Mouse (Mus musculus): ENCODE measurements around the gene Krtap28-10.

The Krtap28-10 gene

DNA sequence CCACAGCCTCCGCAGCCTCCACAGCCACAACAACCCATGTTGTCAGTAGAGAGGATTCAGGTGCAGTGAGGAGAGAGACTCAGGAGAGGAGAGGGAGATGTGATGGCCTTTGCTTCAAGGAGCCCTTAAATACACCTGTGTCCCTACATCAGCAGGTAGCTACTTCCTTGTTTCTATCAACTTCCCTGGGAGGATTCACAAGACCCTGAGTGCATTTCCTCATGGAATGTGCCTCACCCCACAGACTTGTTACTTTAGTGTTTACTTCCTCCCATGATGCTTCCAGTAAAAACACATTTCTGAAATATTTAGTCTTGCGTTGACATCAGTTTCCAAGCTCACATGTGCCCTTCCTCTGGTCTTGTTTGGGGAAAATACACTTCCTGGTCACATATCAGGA lies at the start of gene Krtap28-10:
Gene Krtap28-10 (minus strand): TSS at position 101 of the 400 bp plus-strand sequence.
- in situ Hi-C loops (cut with MboI; ENCODE audit: unreplicated experiment in 2 of 2), result no loop called here

DNA sequence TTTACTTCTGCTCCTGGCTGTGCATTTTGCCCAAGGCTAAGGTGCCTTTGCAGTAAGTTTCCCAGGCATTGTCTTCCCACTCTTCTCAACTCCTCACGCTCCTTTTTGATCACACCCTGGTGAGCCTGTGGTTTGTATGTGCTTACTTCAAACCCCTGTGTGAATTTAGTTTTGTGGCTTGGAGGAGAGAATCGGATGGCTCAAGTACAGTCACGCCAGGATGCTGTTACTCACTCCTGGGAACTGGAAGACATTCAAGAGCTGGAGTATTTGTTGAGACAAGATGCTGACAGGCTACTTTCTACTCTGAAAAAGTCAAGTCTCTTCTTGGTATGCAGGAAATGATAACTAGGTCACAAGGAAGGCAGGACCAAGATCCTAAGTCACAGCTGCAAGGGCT lies 49.0 kb upstream of the Krtap28-10 start:
- in situ Hi-C loops (cut with MboI; ENCODE audit: unreplicated experiment in 2 of 2), result no loop called here

DNA sequence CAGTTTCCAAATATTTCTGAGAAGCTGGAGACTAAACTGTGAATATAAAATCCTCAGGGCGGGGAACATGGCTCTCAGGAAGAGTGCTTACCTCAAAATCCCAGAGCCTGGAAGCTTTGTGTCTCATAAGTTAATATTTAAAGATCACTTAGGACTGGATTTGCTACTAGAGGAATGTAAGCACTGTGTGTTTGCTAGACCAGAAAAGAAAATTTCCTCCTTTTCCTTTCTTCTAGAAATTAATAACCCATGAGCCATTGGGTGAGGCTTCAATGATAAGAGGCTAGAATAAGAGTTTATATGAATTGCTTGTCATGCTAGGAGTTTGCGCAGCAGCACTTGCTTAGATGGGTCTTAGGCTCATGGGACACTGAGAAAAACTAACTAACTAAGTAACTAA lies 42.5 kb upstream of the Krtap28-10 start:
- in situ Hi-C loops (cut with MboI; ENCODE audit: unreplicated experiment in 2 of 2), result loop anchor here in 1 of 2 experiments (10.0 kb wide), 1 partner anchor 300 kb away; no protein-coding TSS in a partner anchor

DNA sequence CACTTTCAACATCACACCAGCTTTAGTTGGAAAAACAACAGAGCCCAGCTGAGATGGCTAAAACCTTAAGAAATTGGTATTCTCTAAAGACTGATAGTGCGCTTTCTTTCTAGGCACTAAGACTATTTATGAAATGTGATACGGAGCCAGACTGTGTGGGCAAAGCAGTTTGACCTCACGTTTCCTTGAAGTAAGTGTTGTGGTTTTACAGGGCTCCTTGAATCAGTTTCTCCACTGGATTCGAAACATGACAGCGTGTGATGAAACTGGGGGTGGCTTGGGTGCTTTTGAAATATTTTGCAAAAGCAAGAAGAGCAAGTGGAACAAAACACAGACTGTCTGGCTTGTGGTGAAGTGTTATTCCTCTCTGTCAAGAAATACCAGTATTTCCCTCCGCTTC lies 34.7 kb upstream of the Krtap28-10 start:
- in situ Hi-C loops (cut with MboI; ENCODE audit: unreplicated experiment in 2 of 2), result loop anchor here (10.0 kb wide), 1 partner anchor 522 kb away; no protein-coding TSS in a partner anchor

DNA sequence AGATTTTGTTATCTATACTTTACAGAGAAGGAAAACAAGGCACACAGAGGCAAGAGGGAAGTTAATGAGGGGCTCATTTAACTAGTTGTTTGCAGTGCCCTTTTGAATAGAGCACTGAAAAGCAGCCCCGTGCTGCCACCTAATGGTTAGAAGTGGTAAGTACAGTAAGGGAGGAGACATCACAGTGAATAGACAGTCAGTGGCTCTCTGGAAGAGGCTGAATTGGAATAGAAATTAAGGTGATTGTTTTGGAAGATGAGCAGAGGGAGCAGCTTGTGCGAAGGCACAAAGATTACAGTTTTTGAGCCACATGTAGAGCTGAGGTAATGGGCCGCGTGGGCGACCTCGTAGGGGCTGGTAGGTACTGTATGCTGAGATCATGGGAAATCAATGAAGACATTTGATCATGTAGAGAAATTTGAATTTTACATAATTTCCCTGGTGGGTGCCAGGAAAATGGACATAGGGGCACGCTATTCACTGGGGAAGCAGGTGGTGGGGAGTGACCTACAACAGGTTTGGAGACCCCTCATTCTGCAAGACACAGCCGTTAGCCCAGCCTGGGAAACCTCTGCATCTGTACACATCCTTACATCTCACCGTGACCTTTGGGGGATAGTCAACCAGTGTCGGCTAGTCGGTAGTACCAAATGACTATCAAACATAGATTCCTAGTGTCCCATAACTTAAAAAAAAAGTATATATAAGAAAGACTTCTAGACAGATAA lies 34.1 kb upstream of the Krtap28-10 start:
- in situ Hi-C loops (cut with MboI; ENCODE audit: unreplicated experiment in 2 of 2), result loop anchor here (10.0 kb wide), 1 partner anchor 522 kb away; no protein-coding TSS in a partner anchor

DNA sequence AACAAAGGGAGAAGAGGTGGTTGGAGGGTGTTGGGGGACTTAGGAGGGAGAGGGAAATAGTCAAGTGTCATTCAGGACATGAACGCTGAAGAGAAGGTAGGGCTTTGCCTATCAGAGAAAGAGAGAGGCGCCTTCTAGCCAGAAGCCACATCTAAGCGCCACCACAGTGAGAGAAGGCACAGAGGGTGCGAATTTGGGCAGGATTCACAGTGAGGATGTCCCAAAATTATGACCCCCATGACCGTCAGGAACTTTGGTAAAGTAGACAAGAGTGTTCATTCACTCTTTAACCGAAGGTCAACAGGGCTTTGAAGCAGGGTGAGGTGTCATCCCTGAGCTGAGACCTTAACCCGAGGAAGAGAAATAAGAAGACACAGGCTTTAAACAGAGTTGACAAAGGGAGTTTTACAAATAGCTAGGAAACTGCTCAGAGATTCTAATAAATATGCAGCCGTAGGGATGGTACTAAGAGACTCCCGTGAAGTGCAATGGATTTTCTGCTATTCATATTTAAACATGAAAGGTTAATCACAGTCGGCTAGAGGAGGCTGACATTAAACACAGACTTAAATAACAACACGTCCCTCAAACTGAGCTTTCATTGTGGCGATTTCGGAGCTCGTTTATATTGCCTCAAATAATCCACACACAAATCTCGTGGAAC lies 33.4 kb upstream of the Krtap28-10 start:
- in situ Hi-C loops (cut with MboI; ENCODE audit: unreplicated experiment in 2 of 2), result loop anchor here (10.0 kb wide), 1 partner anchor 521 kb away; no protein-coding TSS in a partner anchor

DNA sequence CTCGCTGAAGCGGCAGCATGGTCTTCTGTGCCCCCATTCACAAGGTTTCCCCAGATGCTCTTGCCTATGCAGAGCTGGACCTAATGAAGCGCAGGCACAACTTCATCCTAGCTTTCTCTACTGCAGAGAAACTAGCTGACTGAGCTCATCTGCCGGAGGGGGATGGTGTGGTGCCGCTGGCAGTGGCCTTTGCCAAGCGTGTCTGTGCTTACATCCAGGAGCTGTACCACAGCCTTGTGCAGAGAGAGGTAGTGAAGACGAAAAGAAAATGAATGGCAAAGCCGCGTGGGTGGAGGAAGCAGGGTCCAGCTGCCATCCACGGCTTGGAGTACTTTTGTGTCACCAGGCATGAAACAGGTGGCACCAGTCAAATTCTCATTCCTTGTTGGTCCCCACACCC lies 24.9 kb upstream of the Krtap28-10 start:
- in situ Hi-C loops (cut with MboI; ENCODE audit: unreplicated experiment in 2 of 2), result loop anchor here in 1 of 2 experiments (25.0 kb wide), 1 partner anchor 1755 kb away; no protein-coding TSS in a partner anchor

DNA sequence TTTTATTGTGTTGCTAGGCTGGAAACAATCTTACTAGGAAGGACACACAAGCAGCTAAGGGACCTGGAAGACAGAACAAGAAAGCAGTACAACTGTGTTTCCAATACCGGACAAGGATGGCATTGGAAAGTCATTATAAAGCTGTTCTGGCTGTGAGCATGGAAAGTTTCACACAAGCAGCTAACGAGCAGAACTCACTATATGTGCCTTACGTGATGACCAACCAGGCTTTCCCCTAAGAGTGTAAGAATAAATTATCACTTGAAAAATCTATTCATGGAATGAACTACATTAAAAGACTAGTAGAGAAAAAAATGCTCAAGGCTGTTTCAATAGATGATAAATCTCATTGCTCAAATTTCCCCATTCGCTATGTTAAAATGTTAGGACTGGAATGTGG lies 24.3 kb upstream of the Krtap28-10 start:
- in situ Hi-C loops (cut with MboI; ENCODE audit: unreplicated experiment in 2 of 2), result loop anchor here in 1 of 2 experiments (25.0 kb wide), 1 partner anchor 1754 kb away; no protein-coding TSS in a partner anchor

DNA sequence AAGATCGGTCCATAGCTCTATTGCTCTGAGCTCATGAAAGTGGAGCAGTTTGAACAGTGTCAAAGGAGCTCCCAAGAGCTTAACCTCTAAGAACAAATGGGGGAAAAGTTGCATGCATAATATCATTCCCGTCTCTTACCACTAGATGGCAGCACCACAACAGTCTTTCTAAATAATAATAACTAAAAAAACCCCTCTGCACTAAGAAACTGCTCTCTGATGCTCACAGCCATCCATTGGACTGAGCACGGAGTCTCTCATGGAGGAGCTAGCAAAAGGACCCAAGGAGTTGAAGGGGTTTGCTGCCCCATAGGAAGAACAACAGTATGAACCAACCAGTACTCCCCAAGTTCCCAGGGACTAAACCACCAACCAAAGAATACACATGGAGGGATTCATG lies 22.6 kb upstream of the Krtap28-10 start:
- in situ Hi-C loops (cut with MboI; ENCODE audit: unreplicated experiment in 2 of 2), result loop anchor here in 1 of 2 experiments (25.0 kb wide), 1 partner anchor 1753 kb away; no protein-coding TSS in a partner anchor

DNA sequence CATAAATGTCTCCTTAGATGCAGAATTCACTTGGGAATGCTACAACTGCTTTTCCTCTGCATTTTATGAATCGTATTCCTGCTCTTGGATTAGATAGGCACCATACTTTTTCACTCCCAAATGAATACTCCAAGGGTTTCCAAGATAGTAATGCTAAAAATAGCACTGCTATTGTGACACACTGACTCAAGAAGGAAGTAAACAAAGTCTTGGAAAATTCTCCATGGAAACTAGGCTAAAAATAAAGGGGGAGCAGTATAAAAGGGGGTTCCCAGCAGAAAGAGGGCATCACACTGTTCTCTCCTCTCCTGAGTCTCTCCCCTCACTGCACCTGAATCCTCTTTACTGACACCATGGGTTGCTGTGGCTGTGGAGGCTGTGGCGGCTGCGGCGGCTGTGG lies 18.4 kb upstream of the Krtap28-10 start, which contains the start of gene Krtap28-13:
Gene Krtap28-13 (plus strand): TSS at position 288 of the 400 bp plus-strand sequence.
- in situ Hi-C loops (cut with MboI; ENCODE audit: unreplicated experiment in 2 of 2), result loop anchor here in 1 of 2 experiments (25.0 kb wide), 1 partner anchor 1748 kb away; no protein-coding TSS in a partner anchor

DNA sequence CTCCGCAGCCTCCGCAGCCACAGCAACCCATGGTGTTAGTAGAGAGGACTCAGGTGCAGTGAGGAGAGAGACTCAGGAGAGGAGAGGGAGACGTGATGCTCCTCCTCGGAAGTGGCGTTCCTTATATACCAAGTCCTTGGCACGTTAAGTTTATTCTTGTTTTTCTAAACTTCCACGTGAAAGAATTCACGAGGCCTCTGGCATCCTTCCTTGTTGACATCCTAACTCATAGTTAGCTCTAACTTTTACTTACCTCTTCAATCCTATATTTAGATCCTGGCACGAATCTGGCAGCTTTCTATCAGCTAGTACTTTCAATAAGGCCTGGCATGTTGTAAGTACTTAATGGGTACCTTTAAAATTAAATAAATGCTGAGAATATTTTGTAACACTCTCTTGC lies 17.0 kb upstream of the Krtap28-10 start, which contains the start of gene A030005K14Rik:
Gene A030005K14Rik (minus strand): TSS at position 101 of the 400 bp plus-strand sequence.
- in situ Hi-C loops (cut with MboI; ENCODE audit: unreplicated experiment in 2 of 2), result loop anchor here in 1 of 2 experiments (25.0 kb wide), 1 partner anchor 1747 kb away; no protein-coding TSS in a partner anchor

DNA sequence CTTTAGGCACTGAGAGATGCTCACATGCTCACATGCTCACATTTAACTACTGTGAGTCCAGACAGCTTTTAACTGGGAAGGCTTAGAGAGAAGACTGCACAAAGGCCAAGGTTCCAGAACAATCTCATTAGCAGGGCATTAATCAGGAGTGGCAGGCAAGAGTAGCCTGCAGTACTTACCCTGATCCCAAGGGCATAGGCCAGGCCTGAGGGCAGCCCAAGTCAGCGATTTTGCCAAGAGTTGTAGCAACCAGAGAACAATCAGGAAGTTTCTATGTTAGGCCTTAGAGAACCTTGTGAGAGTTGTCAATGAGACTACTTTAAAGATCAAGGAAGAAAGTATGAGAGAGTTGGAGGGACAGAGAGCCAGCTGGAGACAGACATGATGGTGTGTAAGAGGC lies 16.2 kb upstream of the Krtap28-10 start:
- in situ Hi-C loops (cut with MboI; ENCODE audit: unreplicated experiment in 2 of 2), result loop anchor here in 1 of 2 experiments (25.0 kb wide), 1 partner anchor 1746 kb away; no protein-coding TSS in a partner anchor

DNA sequence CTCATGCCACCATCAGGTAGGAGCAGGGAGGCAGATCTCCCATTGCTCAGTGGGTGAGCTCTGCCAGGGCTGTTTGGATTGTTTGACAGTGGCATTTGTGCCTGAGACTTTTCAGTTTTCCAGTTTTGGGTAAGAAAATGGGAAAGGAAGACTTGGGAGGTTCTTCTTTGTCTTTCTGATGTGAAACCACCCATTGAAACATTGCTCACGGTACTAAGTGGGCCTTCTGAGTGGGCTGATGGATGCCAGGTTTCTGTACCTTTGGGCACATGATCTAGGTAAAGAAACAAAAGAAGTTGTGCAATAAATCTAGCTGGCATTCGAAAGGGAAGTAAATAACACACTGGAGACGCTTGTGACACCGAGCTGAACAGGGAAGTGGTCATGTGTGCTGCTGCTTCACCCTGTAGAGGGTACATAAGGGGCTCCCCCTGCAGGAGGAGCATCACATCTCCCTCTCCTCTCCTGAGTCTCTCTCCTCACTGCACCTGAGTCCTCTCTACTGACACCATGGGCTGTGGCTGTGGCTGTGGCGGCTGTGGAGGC lies 2.7 kb upstream of the Krtap28-10 start, which contains the start of gene Gm47969:
Gene Gm47969 (plus strand): TSS at position 51 of the 546 bp plus-strand sequence.
- in situ Hi-C loops (cut with MboI; ENCODE audit: unreplicated experiment in 2 of 2), result no loop called here

DNA sequence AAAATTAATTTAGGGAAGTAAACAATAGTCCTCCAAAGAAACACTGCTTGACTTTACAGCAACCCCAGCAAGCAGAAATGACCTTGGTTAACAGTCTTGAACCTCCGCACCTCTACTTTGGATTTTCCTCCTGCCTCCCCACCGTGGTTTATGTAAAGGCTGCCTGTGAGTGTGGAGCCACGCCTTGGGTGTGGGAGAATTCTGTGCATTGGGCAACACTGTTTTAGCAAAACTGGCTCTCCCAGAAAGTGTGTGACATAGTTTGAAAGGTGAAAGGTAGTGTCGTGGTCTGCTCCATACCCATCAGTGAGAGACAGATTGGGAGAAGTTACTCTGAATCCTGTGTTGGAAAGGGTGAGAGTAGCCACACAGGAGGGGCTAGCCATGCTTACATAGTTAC lies 3.2 kb downstream of the Krtap28-10 start:
- in situ Hi-C loops (cut with MboI; ENCODE audit: unreplicated experiment in 2 of 2), result no loop called here

DNA sequence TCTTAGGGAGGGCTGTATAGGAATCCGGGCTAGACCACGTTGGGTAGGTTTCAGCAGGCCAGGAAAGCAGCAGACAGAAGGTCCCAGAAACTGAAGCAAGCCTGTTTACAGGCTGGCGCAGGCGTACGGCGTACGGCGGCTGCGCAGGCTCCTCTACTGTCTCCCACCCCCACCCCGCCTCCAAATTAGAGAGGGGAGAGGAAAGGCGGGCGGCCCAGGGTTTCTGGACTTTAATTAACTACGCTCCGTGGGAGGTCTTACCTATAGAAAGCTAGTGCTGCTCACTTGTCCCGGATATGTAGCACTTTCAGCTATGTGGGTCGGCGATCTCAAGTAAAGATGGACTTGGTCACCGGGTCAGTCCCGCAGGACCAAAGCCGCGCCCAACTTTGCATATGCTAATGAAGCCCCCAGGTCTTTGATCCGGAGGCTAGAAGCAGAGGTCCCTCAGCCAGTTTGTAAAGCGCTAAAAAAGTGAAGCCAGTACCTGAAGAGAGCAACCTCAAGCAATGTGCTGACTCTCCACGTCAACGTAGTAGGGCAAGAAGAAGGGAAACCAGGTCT lies 4.1 kb downstream of the Krtap28-10 start, which contains the start of gene Slc19a3:
Gene Slc19a3 (minus strand): TSS at position 340 of the 564 bp plus-strand sequence.
- in situ Hi-C loops (cut with MboI; ENCODE audit: unreplicated experiment in 2 of 2), result no loop called here

DNA sequence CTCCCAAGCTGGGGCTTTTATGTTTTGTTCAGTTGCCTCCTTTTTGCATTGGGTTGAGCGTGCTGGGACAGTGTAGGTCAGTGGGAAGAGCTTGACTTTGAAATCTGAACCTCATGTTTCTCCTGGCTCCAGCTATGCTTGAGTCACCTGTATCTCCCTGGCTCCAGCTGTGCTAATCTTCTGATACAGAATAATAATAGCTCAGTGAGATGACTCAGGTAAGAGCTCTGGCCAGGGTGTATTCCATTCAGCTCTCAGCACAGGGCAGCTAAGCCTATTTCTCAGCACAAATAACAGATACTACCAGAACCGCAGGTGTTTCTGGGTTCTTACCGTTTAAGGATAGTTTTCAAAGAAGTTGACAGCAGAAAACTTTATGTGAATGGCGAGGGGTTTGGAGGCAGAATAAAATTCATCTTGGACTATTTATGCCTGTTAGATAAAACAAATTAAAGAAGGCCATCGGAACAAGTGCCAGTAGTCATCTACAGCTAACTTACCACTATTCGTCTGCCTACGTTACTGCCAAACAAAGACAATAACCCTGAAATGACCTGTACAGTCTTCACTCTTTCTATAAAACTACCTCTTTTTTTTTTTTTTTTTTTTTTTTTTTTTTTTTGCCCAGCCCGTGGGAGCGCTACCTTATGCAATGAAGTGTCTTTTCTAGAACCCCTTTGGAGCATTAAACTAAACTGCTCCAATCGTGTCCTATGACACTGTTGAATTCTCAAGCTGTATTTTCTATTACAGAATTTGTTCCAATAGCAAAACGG lies 5.2 kb downstream of the Krtap28-10 start:
- in situ Hi-C loops (cut with MboI; ENCODE audit: unreplicated experiment in 2 of 2), result no loop called here

DNA sequence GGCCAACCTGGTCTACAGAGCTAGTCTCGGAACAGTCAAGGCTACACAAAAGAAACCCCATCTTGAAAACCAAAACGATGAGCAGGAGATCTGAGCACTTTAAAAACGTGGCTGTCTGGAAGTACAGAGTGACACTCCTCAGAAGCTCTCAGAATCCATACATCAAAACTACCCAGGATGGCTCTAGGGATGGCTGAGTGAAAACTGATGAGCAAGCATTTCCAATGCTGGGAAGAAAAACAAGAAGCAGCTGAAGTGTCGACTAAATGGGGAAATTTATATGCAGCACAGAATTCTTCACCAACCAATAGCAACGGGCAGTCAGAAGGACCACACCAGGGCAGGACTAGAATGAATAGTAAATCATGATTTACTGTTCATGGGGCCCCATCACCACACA lies 7.8 kb downstream of the Krtap28-10 start:
- in situ Hi-C loops (cut with MboI; ENCODE audit: unreplicated experiment in 2 of 2), result no loop called here

DNA sequence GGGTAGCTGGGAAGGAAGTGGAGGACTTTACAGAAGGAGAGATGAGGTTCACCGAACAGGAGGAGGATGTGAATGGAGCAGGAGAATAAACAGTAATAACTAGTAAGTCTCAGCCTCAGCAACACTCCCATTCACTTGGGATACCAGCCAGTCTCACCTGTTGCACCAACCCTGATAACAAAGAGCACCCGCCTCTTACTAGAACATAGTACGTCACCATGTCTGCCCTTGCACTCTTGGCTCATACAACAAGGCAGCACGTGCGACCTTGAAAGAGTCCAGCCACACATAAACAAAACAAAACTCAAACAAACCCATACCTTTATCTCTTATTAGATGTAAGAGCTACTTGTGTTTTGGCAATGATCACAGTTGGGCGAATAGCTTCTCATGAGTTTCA lies 9.8 kb downstream of the Krtap28-10 start:
- in situ Hi-C loops (cut with MboI; ENCODE audit: unreplicated experiment in 2 of 2), result no loop called here

DNA sequence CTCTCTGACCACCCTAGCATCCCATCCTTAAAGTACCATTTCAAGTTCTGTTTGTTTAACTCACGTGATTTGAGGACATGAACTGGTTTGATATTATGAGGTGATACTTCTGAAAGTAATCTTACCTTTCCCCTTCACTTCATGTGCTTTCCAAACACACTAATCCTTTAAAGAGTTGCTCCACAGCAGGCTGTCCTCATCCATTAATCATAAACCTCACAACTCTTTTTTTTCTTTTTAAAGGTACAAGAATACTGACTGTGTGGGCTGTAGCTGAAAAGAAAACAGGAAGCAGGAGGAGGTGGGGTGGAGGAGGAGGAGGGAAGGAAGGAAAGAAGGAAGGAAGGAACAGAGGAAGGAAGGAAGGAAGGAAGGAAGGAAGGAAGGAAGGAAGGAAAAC lies 10.3 kb downstream of the Krtap28-10 start:
- in situ Hi-C loops (cut with MboI; ENCODE audit: unreplicated experiment in 2 of 2), result no loop called here

DNA sequence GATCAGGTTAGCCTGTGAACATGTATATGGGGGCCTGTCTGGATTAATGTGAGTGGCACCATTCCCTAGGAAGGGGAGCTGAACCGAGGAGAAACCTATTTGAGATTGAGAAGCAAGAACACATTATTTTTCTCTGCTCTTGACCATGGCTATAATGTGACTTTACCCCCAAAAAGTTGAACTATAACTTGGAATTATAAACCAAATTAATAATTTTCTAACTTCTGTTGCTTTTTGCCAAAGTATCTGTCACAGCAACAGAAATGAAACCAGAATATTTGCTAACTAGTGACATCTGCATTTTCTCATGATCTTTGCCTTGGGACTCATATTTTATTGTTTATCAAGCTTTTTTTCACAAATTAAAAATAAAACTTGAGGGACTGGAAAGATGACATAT lies 25.7 kb downstream of the Krtap28-10 start:
- in situ Hi-C loops (cut with MboI; ENCODE audit: unreplicated experiment in 2 of 2), result no loop called here

All from v-Abl transformed pro-B cells (cell line).